Mouse (Mus musculus) embryonic fibroblast, embryonic 13.5 days (primary cell): ENCODE measurements around the gene Zpbp2.

Source experiments
- CTCF ChIP-seq: IDR thresholded peaks from 2 replicates; pipeline ENCODE4 v1.5.1; 2011; ENCODE audit warnings: mild to moderate bottlenecking, control low read depth, low read length, moderate library complexity, borderline replicate concordance; ENCODE audit not compliant: insufficient read depth
- POLR2A ChIP-seq: IDR thresholded peaks from 2 replicates; pipeline ENCODE4 v1.6.1; 2011; ENCODE audit warnings: low read depth, mild to moderate bottlenecking, control low read depth, low read length, moderate library complexity

- TF ChIP-seq CTCF (no peak), POLR2A (no peak)
These were observed 55.9 kb downstream of the Zpbp2 start for GRCm38 (mm10) chr11:98606763-98607162.
